Mouse (Mus musculus) CD4-positive, CD25-positive, alpha-beta regulatory T cell, adult 4 months (primary cell): ENCODE results near the gene Casz1. TPM values are rescaled to one million over a fixed set of nuclear protein-coding genes. Genes with fewer than 3 reads are reported as not detected.
A peak's percentile ranks its signal among the peaks of the same experiment; 100 is the strongest.

Source experiments
- ATAC-seq: one replicate; pipeline ENCODE4 v1.8.0; 2017
- polyA plus RNA-seq, 2 experiments: library from polyadenylated mRNA; unstranded; fragments of 100-300 nt; shearing (Covaris generic); gene quantifications; one replicate each; pipeline ENCODE4 v1.2.1; 2017

Casz1 gene
- polyA plus RNA-seq, 2 experiments from 2014 or later, result 1.0 to 1.9 TPM

DNA sequence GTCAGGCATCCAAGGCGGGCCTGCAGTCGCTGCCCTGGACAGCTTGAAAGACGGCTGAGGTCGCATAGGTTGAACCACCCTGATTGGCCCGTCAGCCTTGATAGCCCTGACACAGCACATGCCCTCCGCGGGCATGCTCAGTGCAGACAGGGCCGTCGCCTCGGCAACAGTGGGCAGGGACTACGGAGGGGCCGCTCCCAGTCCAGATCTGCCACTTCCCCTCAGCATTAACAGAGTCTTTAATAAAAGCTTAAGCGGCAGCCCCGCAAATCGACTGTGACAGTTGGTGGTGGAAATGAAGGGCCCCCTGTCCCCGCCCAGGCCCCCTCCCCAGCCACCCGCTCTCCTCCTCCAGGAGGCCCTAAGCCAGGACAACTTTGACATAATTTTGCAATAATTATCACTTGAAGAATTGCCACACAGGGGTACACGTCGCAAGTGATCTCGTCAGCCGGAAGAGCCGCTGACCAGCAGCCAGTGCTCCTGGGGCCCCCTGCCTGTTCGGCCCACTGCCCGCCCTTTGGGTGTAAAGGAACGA, 136.5 kb downstream of the Casz1 start:
- peak; percentile 77 for ATAC-seq

DNA sequence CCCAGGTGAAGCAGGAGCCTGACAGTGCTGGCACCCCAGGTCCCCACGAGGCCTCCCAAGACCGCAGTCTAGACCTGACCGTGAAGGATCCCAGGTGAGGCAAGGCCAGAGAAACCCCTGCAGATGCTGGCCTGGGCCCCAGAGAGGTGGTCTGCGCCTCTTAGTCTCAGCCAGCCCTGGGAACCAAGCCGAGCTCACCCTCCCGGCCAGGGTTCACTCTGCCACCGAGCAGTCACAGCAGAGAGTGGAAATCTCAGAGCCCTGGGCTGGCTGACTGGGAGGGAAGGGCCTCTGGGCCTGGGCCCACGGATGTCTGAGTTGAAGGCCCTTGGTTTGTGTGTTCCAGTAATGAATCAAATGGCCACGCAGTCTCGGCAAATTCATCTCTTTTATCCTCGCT, 137.1 kb downstream of the Casz1 start:
- ATAC-seq, result no peak

DNA sequence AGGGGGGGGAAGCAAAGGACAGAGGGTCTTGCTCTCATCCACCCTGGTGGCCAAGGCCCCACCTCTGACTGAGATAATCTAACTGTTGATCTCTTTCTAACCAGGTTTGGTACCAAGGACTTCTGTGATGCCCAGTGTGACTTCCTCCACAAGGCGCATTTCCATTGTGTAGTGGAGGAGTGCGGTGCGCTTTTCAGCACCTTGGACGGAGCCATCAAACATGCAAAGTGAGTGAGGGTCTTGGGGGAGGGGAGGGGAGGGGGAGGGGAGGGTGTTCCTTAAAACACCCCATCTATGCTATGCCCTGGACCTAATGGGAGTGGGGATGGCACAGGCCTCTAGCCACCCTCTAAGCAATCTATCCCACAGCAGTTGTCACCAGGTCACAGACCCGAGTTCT, 138.9 kb downstream of the Casz1 start:
- no peak for ATAC-seq

DNA sequence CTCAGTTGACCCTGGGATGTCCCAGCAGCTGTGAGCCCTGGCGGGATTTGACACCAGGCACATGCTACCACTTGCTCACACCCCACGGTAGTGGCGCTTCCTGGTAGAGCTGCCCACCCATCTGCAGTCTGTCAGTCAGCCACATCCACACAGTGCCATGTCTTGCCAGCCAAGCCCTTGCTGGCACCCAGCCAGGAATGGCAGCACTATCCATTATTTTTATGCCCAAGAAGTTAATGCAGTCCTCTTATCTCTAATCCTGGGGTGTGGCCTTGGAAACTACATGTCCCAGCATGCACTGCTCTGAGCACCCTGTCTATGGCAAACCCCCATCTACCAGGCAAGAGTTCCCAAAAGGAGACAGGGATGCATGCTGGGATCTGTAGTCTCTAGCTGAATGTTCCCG, 141.2 kb downstream of the Casz1 start:
- no peak for ATAC-seq

DNA sequence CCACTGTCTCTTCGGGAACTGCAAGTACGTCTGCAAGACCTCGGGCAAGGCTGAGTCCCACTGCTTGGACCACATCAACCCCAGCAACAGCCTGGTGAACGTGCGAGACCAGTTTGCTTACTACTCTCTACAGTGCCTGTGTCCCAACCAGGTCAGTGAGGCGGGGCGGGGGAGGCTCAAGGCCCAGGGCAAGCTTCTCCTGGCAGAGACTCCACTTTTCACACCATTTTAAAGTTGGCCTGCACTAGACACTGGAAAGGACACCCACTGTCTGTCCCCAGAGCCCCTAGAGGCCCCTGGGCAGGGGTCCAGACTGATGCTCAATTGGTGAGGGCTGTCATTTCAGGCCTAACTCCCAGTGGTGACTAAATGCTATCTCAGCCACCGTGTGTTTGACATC, 141.8 kb downstream of the Casz1 start:
- no peak for ATAC-seq

DNA sequence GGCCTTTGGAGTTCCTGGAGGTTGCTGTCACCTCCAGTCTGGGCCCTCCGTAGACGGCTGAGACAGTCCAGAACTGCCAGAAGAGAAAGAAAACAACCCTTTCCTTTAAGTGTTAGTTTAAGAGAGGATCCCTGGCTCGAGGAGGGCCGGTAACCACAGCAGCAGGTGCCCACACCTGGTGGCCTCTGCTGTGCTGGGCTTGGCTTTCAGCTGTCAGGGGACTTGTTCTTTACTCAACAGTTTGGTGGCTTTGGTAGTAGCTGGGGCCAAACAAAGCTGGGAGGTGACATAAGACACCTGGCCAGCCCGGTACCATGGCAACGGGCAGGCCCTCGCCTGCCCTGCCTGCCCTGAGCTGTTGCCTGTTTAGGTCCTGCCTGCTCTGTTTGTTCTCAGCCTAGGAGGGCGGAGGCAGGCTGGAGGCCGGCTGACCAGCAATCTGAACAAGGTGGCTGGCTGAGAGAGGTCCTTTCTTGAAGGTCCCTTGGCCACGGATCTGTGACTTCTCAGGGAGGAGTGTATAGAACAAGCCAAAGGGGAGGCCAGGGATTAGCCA, 143.7 kb downstream of the Casz1 start:
- ATAC-seq, result no peak

DNA sequence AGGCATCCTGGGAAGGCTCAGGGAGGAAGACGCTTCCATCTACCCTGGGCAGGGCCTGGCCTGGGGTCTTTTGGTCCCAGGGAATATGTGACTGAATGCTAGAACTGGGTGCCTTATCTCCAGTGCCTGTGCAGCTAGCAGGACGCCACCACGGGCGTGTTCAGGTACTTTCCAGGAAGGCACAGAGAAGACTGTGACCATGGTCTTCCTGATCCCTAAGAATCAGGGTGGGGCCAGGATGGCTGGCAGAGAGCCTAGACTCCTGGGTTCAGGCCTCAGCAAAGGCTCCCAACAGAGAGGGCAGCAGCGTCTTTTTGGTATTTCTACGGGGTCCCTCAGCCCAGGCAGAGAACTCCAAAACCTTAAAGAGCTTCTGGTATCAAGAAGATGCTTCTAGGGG, 146.3 kb downstream of the Casz1 start:
- ATAC-seq, result no peak

DNA sequence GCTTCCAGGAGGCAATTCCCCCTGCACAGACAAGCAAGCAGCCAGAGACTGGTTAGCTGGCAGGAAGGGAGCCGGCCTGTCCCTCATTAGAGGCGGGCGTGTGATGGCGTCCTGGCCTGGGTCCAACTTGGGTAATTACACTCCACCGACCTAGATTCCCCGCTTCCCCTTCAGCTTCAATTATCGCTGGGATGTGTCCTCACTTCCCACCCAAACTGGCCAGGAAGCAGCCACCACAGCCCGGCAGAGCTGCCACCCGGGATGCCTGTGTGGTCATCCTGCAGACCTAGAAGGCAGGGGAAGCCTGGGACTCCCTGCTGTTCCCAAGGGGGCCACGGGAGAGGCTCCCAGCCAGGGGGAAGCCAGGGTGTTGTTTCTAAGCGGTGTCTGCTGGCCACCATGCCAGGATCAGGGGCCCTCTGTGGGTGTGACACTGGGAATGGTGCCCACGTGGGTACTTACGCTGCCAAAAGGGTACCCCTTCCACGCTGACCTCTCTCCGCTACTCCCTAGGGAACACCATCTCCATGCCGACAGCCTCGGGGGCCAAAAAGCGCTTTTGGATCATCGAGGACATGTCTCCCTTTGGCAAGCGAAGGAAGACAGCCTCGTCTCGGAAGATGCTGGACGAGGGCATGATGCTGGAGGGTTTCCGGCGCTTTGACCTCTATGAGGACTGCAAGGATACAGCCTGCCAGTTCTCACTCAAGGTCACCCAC, 146.9 kb downstream of the Casz1 start:
- no peak for ATAC-seq

DNA sequence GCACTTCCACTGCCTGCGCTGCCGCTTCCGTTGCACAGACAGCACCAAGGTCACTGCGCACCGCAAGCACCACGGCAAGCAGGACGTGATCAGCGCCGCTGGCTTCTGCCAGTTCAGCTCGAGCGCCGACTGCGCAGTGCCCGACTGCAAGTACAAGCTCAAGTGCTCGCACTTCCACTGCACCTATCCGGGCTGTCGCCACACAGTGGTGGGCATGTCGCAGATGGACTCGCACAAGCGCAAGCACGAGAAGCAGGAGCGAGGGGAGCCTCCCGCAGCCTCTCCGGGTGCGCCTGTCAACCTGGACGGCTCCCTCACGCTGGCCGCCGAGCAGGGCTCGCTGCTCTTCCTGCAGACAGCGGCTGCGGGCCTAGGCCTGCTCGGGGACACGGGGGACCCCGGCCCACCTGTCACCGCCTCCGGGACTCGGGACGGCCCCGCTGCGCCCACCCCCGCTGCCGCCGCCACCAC, 147.6 kb downstream of the Casz1 start:
- ATAC-seq, result no peak

DNA sequence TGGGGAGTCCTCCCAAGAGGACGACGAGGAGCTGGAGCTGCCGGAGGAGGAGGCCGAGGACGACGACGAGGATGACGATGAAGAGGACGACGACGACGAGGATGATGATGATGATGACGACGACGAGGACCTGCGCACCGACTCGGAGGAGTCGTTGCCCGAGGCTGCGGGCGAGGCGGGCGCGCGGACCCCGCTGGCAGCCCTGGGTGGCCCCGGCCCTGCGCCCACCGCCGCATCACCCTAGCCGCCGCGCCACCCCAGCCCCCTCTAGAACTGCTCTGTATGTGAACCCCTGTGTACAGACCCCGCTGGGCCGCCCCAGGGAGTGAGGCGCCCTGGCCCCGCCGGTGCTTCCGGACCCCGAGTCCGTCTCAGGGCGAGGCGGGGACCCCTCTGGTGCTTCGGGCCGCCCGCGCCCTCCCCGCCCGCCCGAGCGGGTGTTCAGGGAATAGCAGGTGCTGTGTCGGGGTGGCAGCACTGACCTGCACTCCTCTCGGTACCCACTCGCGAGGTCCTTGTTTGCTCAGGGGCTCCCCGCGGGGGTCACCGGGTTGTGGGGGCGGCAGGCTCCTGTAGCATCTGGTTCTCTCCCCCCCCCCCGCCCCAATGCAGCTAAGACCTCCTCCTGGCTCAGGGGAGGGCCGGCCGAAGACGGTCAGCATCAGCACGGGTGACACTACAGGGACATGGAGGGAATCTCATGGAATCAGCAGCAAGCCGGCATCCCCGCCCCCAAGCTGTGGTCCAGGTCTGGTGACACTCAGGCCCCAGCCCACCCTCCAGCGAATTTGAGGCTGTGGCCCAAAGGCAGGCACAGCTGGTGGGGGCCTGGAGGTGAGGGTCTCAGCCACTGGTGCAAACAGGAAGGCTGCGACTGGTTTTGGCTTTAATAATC, 148.3 kb downstream of the Casz1 start:
- ATAC-seq, result no peak

DNA sequence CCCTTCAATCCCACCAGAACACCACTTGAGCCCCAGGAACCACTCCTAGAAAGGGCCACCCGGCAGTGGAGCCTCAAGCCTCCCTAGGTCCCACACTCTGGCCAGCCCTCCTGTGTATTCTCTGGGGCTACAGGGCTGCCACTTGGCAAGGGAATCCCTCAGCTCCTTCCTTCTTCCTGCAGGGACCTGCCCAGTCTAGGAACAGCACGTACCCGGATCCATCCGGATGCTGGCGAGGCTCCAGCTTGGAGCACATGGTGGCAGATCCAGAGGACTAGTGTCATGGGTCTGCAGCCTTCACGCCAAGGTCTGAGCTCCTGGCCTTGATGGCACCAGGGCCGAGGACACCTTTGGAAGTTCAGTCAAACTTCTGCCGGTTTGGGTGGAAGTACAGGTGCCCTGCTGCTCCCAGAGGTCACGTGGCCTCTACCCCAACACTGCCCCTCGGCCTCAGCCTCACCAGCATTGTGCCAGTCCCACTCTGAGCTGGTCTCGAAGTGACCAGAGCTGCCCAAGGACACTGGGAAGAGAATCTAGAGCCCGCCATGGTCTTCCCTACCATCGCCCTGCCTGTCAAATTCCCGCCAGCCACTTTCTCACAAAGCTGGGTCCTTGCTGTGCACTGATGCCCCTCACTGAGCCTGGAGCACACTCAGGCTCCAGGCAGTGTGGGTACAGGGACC, 151.0 kb downstream of the Casz1 start:
- no peak for ATAC-seq

DNA sequence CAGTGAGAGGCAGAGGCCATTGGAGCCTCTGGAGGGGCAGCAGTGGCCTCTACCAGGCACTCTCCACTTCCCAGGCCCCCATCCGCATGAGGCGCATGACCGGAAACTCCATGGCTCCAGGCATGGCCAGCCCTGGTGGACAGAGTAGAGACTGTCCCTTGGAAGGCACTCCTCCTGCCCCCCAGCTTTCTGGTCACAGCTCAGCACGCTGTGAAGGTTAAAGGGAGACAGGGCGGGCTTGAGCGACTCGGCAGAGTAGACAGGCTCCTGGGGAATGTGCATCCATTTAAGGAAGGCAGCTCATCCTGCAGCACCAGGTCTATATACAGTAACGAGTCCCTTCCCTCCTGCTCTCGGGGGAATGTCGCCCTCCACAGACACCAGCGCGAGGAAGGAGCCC, 155.8 kb downstream of the Casz1 start:
- no peak for ATAC-seq

DNA sequence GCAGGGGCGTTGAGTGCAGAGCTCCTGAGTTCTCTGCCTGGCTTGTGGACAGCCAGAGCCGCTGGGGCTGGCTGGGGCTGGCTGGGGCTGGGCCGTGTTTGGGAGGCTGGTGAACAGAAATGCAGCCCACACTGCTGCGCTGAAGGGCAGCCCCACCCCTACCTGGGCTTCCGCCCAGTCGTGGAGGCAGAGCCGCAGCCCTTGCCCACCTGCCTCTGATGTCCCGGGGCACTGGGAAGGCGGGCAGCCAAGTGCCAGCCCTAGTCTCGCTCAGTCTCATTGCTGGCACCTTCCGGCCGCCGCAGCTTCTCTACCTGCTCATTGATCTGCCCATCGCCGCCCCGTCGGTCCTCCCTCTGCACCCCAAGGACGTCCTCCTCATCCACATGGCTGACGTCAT, 156.9 kb downstream of the Casz1 start:
- ATAC-seq, result no peak

DNA sequence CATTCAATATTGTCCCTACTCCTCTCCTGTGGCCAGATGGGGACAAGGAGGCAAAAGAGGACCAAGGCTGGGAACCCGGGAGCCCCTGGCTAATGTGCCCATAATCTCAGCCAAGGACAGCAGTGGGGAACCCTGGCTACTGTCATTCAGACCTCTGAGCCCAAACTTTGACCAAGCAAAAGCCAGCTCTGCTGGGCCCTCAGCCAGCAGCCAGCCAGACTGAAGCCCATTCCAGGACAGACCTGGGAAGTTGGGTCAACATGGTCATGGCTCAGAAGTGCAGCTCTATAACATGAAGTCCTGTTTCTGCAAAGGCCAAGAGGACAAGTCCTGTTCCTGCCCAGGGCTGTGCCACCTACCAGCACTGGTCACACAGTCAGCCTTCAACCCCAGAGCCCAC, 157.9 kb downstream of the Casz1 start:
- ATAC-seq, result no peak

DNA sequence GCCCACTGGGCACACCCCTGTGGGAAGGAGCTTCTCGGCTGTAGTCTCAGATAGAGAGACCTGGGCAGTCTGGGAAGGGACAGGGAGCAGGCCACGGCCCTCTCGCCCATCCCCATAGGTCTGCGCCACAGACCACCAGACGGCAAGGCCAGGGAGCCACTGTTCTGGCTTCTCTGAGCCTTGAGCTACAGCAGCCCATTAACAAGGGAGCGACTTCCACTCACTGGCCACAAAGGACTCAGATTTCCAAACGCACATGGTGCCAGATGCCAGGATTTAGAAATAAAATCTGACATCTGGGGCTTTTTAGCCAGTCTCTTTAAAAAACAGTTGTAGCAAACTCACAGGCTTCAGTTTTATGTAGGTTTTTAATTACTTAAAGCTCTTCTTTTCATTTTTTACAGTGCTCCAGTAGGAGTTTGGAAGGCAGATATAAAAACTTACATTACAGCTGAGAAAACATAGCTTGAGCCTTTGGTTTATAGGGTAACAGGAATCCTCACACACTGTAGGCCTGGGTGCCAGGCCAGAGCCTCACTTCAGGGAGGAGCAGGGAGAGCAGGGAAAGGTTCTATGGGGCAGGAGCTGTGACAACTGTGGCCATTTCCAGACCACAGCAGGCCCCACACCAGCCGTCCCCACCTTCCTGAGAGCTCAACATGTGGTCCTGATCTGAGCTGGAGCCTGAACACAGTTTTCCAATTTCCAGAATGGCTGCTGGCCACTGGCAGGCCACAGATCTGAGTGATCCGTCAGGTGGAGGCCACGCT, 160.5 kb downstream of the Casz1 start:
- no peak for ATAC-seq

DNA sequence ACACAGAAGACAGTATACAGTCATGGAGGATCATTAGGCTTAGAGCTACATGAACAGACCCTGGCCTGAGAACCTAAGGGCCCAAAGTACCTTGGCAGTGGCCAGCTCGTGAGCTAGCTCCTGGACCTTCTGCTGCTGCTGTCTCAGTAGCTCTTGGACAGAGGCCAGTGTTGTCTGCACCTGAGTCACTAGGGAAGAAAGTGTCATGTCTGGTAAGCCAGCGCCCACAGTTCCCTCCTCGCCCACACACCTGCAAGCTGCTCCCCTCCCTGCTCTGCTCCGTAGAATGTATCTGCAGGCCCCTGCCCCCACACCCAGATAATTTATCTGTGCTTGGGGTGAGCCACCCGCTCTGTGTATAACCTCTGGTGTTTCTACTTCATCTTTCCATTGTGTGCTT, 161.9 kb downstream of the Casz1 start:
- no peak for ATAC-seq

DNA sequence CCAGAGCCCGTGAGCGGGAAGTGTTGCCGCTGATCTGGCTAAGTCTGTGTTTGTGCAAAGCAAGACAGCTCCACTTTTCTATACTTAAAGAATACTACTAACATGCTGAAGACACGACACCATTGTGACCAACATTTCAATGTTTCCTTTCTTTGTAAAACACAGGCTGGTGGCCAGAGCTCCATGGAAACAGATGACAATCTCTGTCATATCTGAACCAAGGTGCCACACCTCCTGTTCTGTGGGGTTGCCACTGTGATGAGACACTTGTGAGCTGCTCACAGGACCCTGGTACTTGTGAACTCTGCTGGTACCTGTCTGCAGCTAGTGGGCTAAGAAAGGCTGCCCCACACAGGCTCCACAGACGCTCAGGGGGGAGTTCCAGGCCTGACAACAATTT, 164.6 kb downstream of the Casz1 start:
- no peak for ATAC-seq

DNA sequence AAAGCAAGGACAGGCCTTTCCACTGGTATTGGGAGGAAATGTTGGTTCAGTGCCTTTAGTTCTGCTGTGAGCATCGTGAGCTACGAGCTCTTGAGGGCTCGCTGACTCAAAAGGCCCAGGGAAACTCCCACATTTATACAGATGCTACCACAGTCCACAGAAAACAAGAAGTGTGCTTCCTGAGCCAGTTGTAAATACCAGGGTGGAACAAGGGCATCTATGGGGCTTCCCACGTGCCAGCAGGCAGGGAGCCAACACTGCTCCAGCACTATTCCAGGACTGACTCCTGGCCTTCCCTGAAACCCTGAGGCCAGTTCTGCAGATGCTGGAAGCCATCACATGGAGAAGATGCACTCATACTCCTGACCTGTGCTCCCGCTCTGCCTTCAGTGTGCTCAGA, 165.4 kb downstream of the Casz1 start:
- no peak for ATAC-seq

DNA sequence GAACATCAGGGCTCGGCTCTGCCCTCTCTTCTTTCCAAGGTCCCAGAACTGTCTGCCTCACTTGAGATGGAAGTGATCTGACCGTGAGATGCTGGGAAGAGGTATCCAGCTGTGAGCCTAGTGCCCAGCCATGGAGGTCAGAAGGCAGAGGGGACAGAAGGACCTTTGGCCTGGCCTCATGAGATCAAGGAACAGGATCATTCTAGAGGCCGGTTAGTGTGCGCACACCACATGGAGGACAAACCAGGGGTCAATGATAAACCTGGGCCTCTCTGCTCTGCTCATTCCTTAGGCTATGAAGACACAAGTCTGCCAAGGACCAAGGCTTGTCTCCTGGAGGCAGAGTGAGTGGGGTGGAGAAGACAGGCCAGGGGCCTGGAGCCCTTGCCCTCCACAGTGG, 166.5 kb downstream of the Casz1 start:
- no peak for ATAC-seq

DNA sequence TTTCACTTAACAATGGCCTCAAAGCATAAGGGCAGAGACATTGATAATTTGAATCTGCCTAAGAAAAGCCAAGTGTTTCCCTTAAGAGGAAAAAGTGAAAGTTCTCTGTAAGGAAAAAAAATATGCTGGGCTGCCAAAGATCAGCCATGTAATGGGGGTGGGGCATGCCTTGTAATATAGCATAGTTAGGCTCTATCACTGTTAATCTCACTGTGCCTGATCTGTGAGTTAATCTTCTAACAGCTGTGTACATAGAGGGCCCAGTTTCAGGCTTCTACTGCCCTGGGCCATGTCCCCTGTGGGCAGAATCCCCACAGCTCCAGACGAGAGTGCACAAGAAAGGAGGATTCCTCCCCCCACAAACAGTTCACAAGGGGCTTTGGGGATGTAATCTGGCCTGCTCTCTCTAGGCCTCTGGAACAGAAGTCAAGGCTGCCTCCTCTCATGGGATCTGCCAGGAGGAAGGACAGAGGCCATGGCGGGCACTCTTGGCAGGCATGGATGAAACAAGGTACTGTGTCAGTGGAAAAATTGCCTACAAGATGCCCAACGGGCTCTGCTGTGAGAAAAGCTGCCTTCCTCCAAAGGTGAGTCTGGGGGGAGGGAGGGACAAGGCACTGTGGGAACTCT, 167.5 kb downstream of the Casz1 start:
- no peak for ATAC-seq

DNA sequence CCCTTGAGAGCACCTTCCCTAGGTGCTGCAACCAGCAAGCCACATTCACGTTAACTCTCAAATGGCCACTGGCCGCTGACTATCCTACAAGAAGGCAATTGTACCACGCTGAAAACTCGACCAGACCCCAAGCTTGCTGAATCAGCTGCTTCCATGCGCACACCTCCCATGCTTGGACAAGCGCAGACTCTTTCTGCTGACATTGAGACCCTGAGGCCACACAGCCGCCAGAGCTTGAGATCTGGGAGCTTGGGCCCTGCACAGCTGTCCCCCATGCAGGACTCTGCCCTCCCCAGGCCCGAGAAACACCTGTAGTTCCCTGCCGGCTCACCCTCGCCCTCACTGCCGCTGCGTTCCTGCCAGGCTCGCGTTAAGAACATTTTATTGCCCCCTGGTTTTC, 168.5 kb downstream of the Casz1 start:
- no peak for ATAC-seq

DNA sequence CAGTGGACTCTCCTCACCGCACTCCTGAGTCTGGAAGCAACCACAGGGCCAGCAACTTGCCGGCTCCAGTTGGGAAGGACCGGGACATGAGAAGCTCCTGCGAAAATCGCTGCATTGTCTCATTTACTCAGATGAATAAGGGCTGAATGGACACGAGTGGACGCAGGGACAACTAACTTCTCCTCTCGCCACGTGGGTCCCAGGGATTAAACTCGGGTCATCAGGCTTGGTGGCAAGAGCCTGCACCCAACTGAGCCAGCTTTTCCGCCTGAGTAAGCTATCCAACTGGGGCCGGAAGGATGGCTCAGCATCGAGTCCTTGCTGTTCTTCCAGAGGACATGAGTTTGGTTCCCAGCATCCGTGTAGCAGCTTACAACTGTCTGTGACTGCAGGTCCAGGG, 169.2 kb downstream of the Casz1 start:
- ATAC-seq, result no peak
